Mouse (Mus musculus): ENCODE results near the gene Samd14.

DNA sequence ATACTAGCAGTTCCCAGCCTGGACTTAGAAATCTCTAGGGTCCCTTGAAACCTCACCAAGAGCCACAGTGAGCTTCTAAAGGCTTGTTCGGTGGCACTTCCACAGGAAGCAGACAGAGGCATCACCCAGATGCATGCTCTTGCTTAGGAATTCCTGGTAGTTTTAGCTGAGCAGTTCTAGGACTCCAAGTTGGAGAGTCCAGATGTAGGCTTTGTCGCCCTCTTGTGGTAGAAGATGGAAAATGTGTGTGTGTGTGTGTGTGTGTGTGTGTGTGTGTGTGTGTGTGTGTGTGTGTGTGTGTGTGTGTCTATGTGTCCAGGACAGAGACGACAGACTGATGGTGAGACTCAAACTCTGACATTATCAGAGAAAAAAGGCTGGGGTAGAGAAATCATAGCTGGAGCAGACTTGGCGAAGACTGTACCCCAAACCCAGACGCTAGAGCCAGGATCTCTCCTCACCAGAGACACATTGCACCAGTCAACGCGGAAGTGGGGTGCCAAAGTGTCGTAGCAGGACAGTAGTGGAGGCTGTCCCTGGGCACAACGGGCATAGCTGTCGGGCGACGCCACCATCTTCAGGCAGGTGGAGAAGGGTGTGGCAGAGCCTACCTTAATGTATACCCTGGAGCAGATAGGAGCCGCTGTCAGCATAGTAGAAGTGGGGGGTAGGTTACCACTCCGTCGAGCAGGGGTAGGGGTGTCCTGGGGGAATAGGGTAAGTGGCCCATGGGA, 39.3 kb upstream of the Samd14 start:
- TF ChIP-seq CTCF (IDR thresholded peaks at IDR 0.05; ENCODE audit: borderline replicate concordance, control insufficient read depth, extremely low read depth, insufficient read depth, low read length, poor library complexity) (no peak), POLR2A (IDR thresholded peaks at IDR 0.05; ENCODE audit: control insufficient read depth, extremely low read depth, insufficient read depth, low read length, poor library complexity) (no peak)

Data from thymus, adult 2 months (tissue).